Mouse (Mus musculus) natural killer cell, adult 2 months (primary cell): ENCODE data around the gene Tmem59.

Experiments used
- DNase-seq, 2 experiments: peaks; one replicate each; pipeline ENCODE4 v3.0.0; 2022; ENCODE audit warnings: low spot score in 2 of 2

Tmem59 gene

DNA sequence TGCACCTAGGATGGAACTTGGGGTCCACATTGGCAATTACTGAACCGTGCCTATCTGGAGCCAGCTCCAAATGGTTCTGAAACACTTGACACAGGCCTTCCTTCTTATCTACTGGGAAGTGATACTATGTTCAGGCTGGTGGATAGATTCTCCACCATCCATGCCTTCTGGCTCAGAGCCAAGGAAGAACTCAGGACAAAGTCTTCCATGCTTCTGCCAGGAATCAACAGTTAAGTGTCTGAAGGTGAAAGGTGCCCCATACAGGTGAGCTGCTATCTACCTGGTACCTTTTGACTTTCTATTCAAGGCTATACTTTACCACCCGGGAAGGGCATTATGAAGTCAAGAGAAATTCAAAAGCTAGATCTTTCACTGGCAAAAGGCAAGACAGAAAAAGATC, 60.1 kb downstream of the Tmem59 start:
- DNase-seq = no peak

GRCm38 (mm10) chr4:107240196-107240595, 62.0 kb downstream of the Tmem59 start:
- no peak for DNase-seq

GRCm38 (mm10) chr4:107243365-107244333, 65.5 kb downstream of the Tmem59 start:
- DNase-seq = no peak

DNA sequence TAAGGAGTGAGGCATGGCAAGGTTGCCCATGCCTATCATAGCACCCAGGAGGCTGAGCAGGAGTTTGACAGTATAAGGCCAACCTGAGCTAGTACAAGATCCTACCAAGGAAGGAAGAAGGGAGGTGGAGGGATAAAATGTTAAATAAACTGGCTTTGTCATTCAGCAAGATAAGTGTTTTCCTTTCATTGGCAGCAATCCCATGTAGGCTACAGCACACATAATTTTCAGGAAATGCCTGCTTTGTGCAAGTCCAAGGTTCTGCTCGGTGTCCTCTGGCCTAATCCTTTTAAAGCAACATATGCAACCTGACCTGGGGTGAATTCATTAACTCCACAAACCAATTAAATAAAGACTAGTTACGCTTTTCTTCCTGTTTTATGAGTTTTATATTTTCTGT, 67.2 kb downstream of the Tmem59 start:
- no peak for DNase-seq

- no peak for DNase-seq
These were observed 67.8 kb downstream of the Tmem59 start for GRCm38 (mm10) chr4:107246040-107246439.

DNA sequence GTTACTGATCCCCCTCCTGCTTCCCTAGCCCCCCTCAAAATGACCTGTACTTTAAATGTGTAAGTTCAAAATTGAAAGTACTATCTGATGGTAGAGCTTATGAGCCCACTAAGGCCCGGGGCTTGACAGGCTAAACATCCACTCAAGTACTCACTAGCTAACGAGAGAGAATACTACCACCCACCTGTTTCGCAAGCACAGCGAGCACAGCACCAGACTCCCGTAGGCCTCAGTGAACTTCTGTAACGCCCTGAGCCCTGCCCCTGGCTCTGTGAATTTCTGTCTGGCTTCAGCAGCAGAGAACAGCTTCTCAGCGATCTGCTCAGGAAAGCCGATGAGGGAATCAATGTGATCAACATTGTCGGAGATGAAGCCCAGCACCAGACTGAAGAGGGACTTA, 68.9 kb downstream of the Tmem59 start:
- no peak for DNase-seq

DNA sequence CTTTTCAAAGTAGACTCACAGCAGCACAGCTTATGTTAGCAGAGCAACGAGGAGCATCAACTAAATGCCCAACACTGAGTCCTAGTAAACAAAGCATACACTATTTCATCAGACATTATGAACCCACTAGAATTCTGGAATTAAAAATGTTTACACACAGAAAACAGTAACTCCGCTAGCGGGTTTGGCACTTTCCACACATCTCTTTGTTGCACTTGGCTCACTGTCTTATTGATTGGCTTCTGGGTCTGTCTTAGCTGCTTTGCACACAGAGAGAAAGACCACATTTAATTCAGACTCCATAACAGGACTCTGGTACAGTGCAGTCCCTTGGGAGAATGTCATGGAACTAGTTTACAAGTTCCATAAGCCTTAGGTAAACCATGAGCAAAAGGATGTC, 69.9 kb downstream of the Tmem59 start:
- DNase-seq = no peak

DNA sequence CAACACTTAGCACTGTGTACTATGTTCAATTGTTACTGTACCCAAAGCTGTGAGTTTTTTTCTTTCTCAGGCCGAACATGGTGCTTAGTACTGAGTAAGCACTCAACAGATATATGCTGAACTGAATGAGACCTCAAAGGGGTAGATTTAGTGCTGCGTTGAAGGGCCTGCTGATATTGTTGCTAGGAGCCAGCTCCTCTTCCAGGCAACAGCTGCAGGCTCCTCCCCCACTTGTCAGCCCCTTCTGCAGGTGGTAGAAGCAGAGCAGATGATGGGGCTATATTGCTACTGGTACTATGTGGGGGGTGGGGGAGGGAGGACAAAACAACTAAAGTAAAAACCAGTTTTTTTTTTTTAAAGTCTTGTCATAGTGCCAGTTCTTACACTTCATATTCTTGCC, 71.3 kb downstream of the Tmem59 start:
- no peak for DNase-seq

GRCm38 (mm10) chr4:107250494-107250893, 72.3 kb downstream of the Tmem59 start:
- DNase-seq = peak in 1 of 2 experiments; percentile 31
